Mouse (Mus musculus): ENCODE data around the gene Nufip2. TPM values are rescaled to one million over a fixed set of nuclear protein-coding genes. Genes with fewer than 3 reads are reported as not detected.

Gene Nufip2
- polyA plus RNA-seq, 1 experiment from 2014 or later, result 2.9 TPM

DNA sequence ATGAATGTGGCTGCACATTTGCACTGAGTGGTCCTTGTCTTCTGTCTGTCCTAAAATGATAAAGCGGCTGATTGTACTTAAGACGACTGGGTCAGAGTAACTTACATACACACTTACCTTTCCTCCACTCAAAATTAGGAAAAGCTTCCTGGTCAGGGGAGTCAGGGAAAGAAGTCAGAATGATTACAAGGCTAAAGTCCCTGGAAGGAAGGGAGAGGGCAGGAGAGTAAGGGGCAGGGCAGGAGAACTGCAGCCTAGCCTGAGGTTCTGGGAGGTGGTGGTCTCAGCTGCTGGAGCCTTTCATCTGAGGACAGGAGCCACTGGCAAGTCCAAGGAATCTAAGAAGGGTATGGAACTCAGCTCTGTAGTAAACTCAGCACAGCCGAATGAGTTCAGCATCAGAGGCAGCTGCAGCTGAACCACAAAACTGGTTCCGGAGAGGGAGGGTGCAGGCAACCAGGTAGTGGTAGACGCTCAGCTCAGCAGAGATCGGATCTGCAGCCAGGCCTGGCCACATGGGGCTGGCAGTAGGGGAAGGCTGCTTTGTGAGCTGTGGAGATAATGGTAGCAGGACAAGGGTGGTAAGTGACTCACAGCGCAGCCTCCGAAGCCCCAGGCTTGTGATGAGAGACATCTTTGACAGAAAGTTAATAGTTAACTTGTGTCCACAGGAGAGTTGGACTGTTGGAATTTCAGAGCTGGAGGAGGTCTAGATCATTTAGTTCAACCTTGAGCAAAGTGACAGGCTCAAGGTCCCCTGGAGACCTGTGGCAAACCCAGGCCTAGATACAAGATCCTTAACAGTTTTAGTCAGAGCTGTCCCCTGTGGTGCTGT lies 86.1 kb downstream of the Nufip2 start:
- WGBS, result 42% methylated on average over 8 of the region's 8 CpGs
- ATAC-seq (replicated peaks; ENCODE audit: extremely low read depth, insufficient read depth, low FRiP score), result no peak

DNA sequence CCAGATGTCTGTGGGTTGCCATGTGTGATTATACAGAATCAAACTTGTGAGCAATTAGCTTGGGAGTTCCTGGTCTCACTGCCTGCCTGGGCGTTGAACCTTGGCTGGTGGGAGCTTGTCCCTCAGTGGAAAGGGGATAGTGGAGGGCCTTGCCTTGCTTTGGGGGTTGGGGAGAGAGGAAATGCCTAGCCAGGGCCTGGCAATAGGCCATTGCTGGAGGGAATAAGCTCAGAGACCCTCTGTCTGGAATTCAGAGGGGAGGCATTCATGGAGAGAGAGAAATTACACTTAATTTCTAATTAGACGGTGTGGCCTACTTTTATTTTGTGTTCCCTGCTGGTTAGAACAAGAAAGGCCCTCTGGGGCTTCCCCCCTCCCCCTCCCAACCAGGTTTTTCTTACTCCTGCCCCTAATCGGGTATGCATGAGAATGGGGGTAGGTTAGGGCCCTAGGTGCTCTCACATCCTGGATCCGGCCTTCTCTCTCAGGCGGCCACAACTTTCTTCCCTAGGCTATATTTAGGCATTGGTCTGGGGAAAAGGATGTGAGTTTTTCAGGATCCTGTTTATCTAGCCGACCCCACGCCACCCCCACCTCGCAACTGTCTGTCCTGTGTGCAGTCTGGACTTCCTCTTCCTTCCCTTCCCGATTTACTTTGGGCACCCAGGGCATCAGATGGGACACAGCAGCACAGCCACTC lies 89.9 kb downstream of the Nufip2 start:
- no peaks in the 10 kb centered on the region for H3K9me3 ChIP-seq (replicated peaks; ENCODE audit: control insufficient read depth, low read length)
- no peaks in the 10 kb centered on the region for H3K27me3 ChIP-seq (ENCODE audit: control insufficient read depth, insufficient read depth, low read length)
- peak overlapping the region; percentile 58 for H3K27ac ChIP-seq (ENCODE audit: low read length)
- no peak overlapping the region for H3K9ac ChIP-seq (ENCODE audit: low read length)
- peaks cover 12% of the 10 kb centered on the region for H3K36me3 ChIP-seq (ENCODE audit: control insufficient read depth, insufficient read depth)
- no peak for ATAC-seq (replicated peaks; ENCODE audit: extremely low read depth, insufficient read depth, low FRiP score)
- peaks cover 16% of the 10 kb centered on the region for H3K4me1 ChIP-seq (ENCODE audit: control insufficient read depth, insufficient read depth, low read length)
- H3K4me3 ChIP-seq (ENCODE audit: low read length), result no peak overlapping the region
- H3K4me2 ChIP-seq (ENCODE audit: low read depth, low read length), result no peak overlapping the region
- WGBS, result 38% methylated on average over 9 of the region's 9 CpGs

More for the DNA sequence above, 86.1 kb downstream of the Nufip2 start:
- Histone ChIP-seq H3K4me1 (ENCODE audit: control insufficient read depth, insufficient read depth, low read length) (peaks cover 13% of the 10 kb centered on the region), H3K27ac (ENCODE audit: low read length) (peak overlapping the region; percentile 55), H3K9ac (ENCODE audit: low read length) (peak overlapping the region; percentile 57), H3K4me2 (ENCODE audit: low read depth, low read length) (peak overlapping the region; percentile 15; the same call in 1 of the 2 replicates), H3K9me3 (replicated peaks; ENCODE audit: control insufficient read depth, low read length) (no peaks in the 10 kb centered on the region), H3K27me3 (ENCODE audit: control insufficient read depth, insufficient read depth, low read length) (no peaks in the 10 kb centered on the region), H3K4me3 (ENCODE audit: low read length) (no peak overlapping the region), H3K36me3 (ENCODE audit: control insufficient read depth, insufficient read depth) (peaks cover under 1% of the 10 kb centered on the region)

DNA sequence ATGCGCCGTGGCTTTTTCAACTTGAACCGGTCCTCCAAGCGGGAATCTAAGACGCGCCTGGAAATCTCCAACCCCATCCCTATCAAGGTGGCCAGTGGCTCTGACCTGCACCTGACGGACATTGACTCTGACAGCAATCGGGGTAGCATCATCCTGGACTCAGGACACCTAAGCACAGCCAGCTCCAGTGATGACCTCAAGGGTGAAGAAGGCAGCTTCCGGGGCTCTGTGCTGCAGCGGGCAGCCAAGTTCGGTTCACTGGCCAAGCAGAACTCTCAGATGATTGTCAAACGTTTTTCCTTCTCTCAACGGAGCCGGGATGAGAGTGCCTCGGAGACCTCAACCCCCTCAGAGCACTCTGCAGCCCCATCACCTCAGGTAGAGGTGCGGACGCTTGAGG lies 91.5 kb downstream of the Nufip2 start:
- Histone ChIP-seq H3K4me2 (ENCODE audit: low read depth, low read length) (no peak overlapping the region), H3K9me3 (replicated peaks; ENCODE audit: control insufficient read depth, low read length) (no peaks in the 10 kb centered on the region), H3K4me3 (ENCODE audit: low read length) (no peak overlapping the region), H3K27ac (ENCODE audit: low read length) (no peak overlapping the region), H3K9ac (ENCODE audit: low read length) (no peak overlapping the region), H3K27me3 (ENCODE audit: control insufficient read depth, insufficient read depth, low read length) (no peaks in the 10 kb centered on the region), H3K36me3 (ENCODE audit: control insufficient read depth, insufficient read depth) (peaks cover 12% of the 10 kb centered on the region), H3K4me1 (ENCODE audit: control insufficient read depth, insufficient read depth, low read length) (peaks cover 13% of the 10 kb centered on the region)
- 92% methylated on average over 17 of the region's 17 CpGs for WGBS
- no peak for ATAC-seq (replicated peaks; ENCODE audit: extremely low read depth, insufficient read depth, low FRiP score)

DNA sequence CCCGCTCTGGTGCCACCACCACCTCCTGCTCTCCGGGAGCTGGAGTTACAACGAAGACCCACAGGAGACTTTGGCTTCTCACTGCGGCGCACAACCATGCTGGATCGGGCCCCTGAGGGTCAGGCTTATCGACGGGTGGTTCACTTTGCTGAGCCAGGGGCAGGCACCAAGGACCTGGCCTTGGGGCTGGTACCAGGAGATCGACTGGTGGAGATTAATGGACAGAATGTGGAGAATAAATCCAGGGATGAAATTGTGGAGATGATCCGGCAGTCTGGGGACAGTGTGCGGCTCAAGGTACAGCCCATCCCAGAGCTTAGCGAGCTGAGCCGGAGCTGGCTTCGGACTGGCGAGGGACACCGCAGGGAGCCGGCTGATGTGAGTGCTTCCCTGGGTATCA lies 92.0 kb downstream of the Nufip2 start:
- Histone ChIP-seq H3K27ac (ENCODE audit: low read length) (no peak overlapping the region), H3K27me3 (ENCODE audit: control insufficient read depth, insufficient read depth, low read length) (no peaks in the 10 kb centered on the region), H3K9ac (ENCODE audit: low read length) (no peak overlapping the region), H3K36me3 (ENCODE audit: control insufficient read depth, insufficient read depth) (peaks cover 12% of the 10 kb centered on the region), H3K9me3 (replicated peaks; ENCODE audit: control insufficient read depth, low read length) (no peaks in the 10 kb centered on the region), H3K4me2 (ENCODE audit: low read depth, low read length) (no peak overlapping the region), H3K4me1 (ENCODE audit: control insufficient read depth, insufficient read depth, low read length) (peaks cover 13% of the 10 kb centered on the region), H3K4me3 (ENCODE audit: low read length) (no peak overlapping the region)
- ATAC-seq (replicated peaks; ENCODE audit: extremely low read depth, insufficient read depth, low FRiP score), result no peak
- 92% methylated on average over 17 of the region's 17 CpGs for WGBS

DNA sequence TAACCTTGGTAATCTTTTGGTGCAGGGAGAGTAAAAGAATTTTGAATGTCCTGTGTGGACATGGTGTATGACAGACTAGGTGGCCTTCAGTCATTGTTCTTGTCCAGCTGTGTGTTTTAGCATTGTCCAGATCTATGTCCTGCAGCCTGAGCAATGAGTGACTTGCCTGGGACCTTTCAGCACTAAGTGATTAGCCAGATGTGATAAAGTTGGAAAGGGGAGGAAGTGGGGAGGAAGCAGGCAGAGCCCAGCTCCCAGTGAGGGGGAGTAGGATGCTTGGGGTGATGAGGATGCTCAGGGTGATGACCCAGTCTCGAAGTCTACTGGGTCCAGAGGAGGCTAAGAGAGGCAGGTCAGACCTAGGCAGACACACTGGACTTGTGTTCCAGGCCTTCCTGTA lies 93.3 kb downstream of the Nufip2 start:
- Histone ChIP-seq H3K9me3 (replicated peaks; ENCODE audit: control insufficient read depth, low read length) (no peaks in the 10 kb centered on the region), H3K9ac (ENCODE audit: low read length) (no peak overlapping the region), H3K27me3 (ENCODE audit: control insufficient read depth, insufficient read depth, low read length) (no peaks in the 10 kb centered on the region), H3K4me2 (ENCODE audit: low read depth, low read length) (no peak overlapping the region), H3K27ac (ENCODE audit: low read length) (0 out of 2 replicates have a peak overlapping the region, but pooled peaks have one; percentile 46), H3K4me1 (ENCODE audit: control insufficient read depth, insufficient read depth, low read length) (peaks cover 26% of the 10 kb centered on the region), H3K4me3 (ENCODE audit: low read length) (no peak overlapping the region), H3K36me3 (ENCODE audit: control insufficient read depth, insufficient read depth) (peaks cover 12% of the 10 kb centered on the region)
- no peak; the same call in 1 of the 2 replicates for ATAC-seq (replicated peaks; ENCODE audit: extremely low read depth, insufficient read depth, low FRiP score)
- 61% methylated on average over 1 of the region's 1 CpGs for WGBS

DNA sequence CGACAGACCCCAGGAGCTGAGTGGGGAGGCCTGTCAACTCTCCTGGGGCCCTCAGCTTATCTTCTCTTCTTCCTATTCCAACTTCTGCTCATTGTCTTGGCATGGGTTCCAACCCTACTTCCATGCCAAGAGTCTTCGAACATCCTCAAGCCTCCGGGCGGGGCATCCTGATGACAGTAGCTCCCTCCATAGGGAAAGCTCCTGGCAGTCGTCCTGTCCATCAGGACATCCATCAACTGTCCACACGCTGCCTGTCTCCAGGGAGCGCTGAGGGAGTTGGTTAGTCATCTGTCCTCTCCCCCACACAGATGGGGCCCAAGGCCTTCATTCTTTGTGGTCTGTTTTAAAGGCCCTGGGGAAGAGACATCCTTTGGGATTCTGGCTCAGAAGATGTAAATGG lies 95.1 kb downstream of the Nufip2 start:
- no peaks in the 10 kb centered on the region for H3K27me3 ChIP-seq (ENCODE audit: control insufficient read depth, insufficient read depth, low read length)
- no peaks in the 10 kb centered on the region for H3K9me3 ChIP-seq (replicated peaks; ENCODE audit: control insufficient read depth, low read length)
- no peak for ATAC-seq (replicated peaks; ENCODE audit: extremely low read depth, insufficient read depth, low FRiP score)

DNA sequence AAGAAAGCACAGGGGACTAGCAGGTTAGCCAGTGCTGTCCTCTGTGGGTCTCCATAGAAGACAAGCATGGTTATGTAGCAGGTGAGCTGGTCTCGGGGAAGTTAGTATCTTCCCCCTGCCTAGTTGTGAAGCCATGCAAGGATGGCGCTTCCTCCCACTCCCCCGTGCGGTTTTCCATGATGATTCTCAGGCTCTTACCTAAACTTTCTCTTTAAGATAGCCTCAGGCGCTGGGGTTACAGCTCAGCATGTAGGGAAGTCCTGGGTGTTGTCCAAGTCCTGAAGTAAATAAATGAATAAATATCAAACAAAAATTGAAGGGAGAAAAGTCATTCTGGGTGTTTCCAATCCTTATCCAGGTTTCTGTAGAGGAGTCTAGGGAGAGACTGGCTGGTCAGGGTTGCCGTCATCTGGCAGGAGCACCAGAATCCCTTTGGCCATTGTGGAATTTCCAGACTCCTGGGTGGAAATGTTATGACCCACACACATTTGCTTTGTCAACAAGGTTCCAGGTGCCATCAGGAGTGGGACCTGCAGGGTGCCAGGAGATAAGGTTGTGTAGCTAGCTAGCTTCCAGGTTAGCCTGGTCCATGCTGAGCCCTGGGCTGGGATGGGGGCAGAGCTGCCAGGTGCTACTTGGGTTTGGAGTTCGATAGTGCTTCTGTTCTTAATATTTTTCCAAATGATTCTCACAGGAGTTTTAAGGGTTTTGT lies 96.3 kb downstream of the Nufip2 start:
- Histone ChIP-seq H3K27ac (ENCODE audit: low read length) (no peak overlapping the region), H3K9me3 (replicated peaks; ENCODE audit: control insufficient read depth, low read length) (no peaks in the 10 kb centered on the region), H3K9ac (ENCODE audit: low read length) (no peak overlapping the region), H3K36me3 (ENCODE audit: control insufficient read depth, insufficient read depth) (peaks cover 10% of the 10 kb centered on the region), H3K4me2 (ENCODE audit: low read depth, low read length) (no peak overlapping the region), H3K4me1 (ENCODE audit: control insufficient read depth, insufficient read depth, low read length) (peaks cover 49% of the 10 kb centered on the region), H3K27me3 (ENCODE audit: control insufficient read depth, insufficient read depth, low read length) (no peaks in the 10 kb centered on the region), H3K4me3 (ENCODE audit: low read length) (no peak overlapping the region)
- ATAC-seq (replicated peaks; ENCODE audit: extremely low read depth, insufficient read depth, low FRiP score), result no peak
- 73% methylated on average over 7 of the region's 7 CpGs for WGBS

More for the DNA sequence above, 95.1 kb downstream of the Nufip2 start:
- H3K9ac ChIP-seq (ENCODE audit: low read length), result no peak overlapping the region
- H3K4me3 ChIP-seq (ENCODE audit: low read length), result no peak overlapping the region
- peaks cover 12% of the 10 kb centered on the region for H3K36me3 ChIP-seq (ENCODE audit: control insufficient read depth, insufficient read depth)
- no peak overlapping the region for H3K27ac ChIP-seq (ENCODE audit: low read length)
- H3K4me1 ChIP-seq (ENCODE audit: control insufficient read depth, insufficient read depth, low read length), result peaks cover 42% of the 10 kb centered on the region
- 50% methylated on average over 7 of the region's 7 CpGs for WGBS
- H3K4me2 ChIP-seq (ENCODE audit: low read depth, low read length), result no peak overlapping the region

DNA sequence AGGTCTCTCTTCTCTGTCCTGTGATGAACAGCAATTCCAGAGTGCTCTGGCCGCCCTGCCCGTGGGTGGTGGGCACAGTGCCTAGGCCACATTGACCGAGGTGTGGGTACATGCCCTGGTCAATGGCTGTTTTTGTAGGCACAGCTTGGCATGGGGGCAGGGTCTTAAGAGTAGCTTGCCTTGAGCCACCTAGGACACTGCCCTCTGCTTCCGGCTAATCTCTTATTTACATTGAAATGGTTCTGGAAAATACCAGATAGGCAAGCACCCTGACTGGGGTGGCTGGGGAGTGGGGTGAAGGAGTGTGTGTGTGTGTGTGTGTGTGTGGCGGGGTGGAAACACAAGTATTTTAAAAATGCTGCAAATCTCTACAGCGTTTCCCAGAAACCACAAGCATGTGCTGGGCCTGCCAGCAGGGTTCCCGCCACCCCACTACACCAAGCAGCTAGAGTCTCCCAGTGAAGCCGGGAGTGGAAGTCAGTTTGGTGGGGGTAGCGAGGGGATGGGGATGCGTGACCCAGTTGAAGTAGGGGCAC lies 97.3 kb downstream of the Nufip2 start:
- ATAC-seq (replicated peaks; ENCODE audit: extremely low read depth, insufficient read depth, low FRiP score), result no peak
- Histone ChIP-seq H3K27me3 (ENCODE audit: control insufficient read depth, insufficient read depth, low read length) (no peaks in the 10 kb centered on the region), H3K4me1 (ENCODE audit: control insufficient read depth, insufficient read depth, low read length) (peaks cover 49% of the 10 kb centered on the region), H3K36me3 (ENCODE audit: control insufficient read depth, insufficient read depth) (no peaks in the 10 kb centered on the region; the same call in 1 of the 2 replicates), H3K9ac (ENCODE audit: low read length) (peak overlapping the region; percentile 21; the same call in 1 of the 2 replicates), H3K9me3 (replicated peaks; ENCODE audit: control insufficient read depth, low read length) (no peaks in the 10 kb centered on the region), H3K27ac (ENCODE audit: low read length) (peak overlapping the region; percentile 90), H3K4me2 (ENCODE audit: low read depth, low read length) (peak overlapping the region; percentile 10; the same call in 1 of the 2 replicates), H3K4me3 (ENCODE audit: low read length) (no peak overlapping the region)
- WGBS, result 55% methylated on average over 10 of the region's 10 CpGs

All from heart, embryonic 16.5 days (tissue).